Mouse (Mus musculus): ENCODE measurements around the gene Dock1. TPM values are rescaled to one million over a fixed set of nuclear protein-coding genes. Genes with fewer than 3 reads are reported as not detected.

Gene Dock1
- polyA plus RNA-seq, 1 experiment, result 59.7 TPM

- no peak overlapping the region for H3K27ac ChIP-seq (ENCODE audit: insufficient read depth, low read length)
- no peak overlapping the region for H3K4me3 ChIP-seq (ENCODE audit: insufficient read depth, low read length)
- H3K4me1 ChIP-seq (ENCODE audit: control insufficient read depth, insufficient read depth, low read length), result peaks cover 6% of the 10 kb centered on the region; the same call in 1 of the 2 replicates
- no peak for TF ChIP-seq CTCF (IDR thresholded peaks at IDR 0.05; ENCODE audit: borderline replicate concordance, insufficient read depth, low read length)
- TF ChIP-seq POLR2A (IDR thresholded peaks at IDR 0.05; ENCODE audit: low read depth, low read length), result no peak
Observed at GRCm38 (mm10) chr7:134693325-134693724, 22.9 kb downstream of the Dock1 start.

- no peaks in the 10 kb centered on the region for H3K4me1 ChIP-seq (ENCODE audit: control insufficient read depth, insufficient read depth, low read length)
- TF ChIP-seq POLR2A (IDR thresholded peaks at IDR 0.05; ENCODE audit: low read depth, low read length), result no peak
- TF ChIP-seq CTCF (IDR thresholded peaks at IDR 0.05; ENCODE audit: borderline replicate concordance, insufficient read depth, low read length), result no peak
- H3K4me3 ChIP-seq (ENCODE audit: insufficient read depth, low read length), result no peak overlapping the region
- no peak overlapping the region for H3K27ac ChIP-seq (ENCODE audit: insufficient read depth, low read length)
Observed at GRCm38 (mm10) chr7:134695431-134695830, 25.0 kb downstream of the Dock1 start.

GRCm38 (mm10) chr7:134696126-134696979 is 25.9 kb downstream of the Dock1 start:
- no peaks in the 10 kb centered on the region for H3K4me1 ChIP-seq (ENCODE audit: control insufficient read depth, insufficient read depth, low read length)
- no peak overlapping the region for H3K27ac ChIP-seq (ENCODE audit: insufficient read depth, low read length)
- no peak for TF ChIP-seq CTCF (IDR thresholded peaks at IDR 0.05; ENCODE audit: borderline replicate concordance, insufficient read depth, low read length)
- no peak overlapping the region for H3K4me3 ChIP-seq (ENCODE audit: insufficient read depth, low read length)

- Histone ChIP-seq H3K4me3 (ENCODE audit: insufficient read depth, low read length) (no peak overlapping the region), H3K27ac (ENCODE audit: insufficient read depth, low read length) (no peak overlapping the region), H3K4me1 (ENCODE audit: control insufficient read depth, insufficient read depth, low read length) (no peaks in the 10 kb centered on the region)
- no peak for TF ChIP-seq POLR2A (IDR thresholded peaks at IDR 0.05; ENCODE audit: low read depth, low read length)
- TF ChIP-seq CTCF (IDR thresholded peaks at IDR 0.05; ENCODE audit: borderline replicate concordance, insufficient read depth, low read length), result no peak
Observed at GRCm38 (mm10) chr7:134697479-134697878, 27.0 kb downstream of the Dock1 start.

GRCm38 (mm10) chr7:134698246-134698645 is 27.8 kb downstream of the Dock1 start:
- TF ChIP-seq CTCF (IDR thresholded peaks at IDR 0.05; ENCODE audit: borderline replicate concordance, insufficient read depth, low read length) (no peak), POLR2A (IDR thresholded peaks at IDR 0.05; ENCODE audit: low read depth, low read length) (no peak)
- Histone ChIP-seq H3K4me3 (ENCODE audit: insufficient read depth, low read length) (no peak overlapping the region), H3K27ac (ENCODE audit: insufficient read depth, low read length) (no peak overlapping the region), H3K4me1 (ENCODE audit: control insufficient read depth, insufficient read depth, low read length) (no peaks in the 10 kb centered on the region)

- no peak overlapping the region for H3K4me3 ChIP-seq (ENCODE audit: insufficient read depth, low read length)
- no peak overlapping the region for H3K27ac ChIP-seq (ENCODE audit: insufficient read depth, low read length)
- TF ChIP-seq POLR2A (IDR thresholded peaks at IDR 0.05; ENCODE audit: low read depth, low read length) (no peak), CTCF (IDR thresholded peaks at IDR 0.05; ENCODE audit: borderline replicate concordance, insufficient read depth, low read length) (no peak)
- H3K4me1 ChIP-seq (ENCODE audit: control insufficient read depth, insufficient read depth, low read length), result no peaks in the 10 kb centered on the region
Observed at GRCm38 (mm10) chr7:134700001-134700400, 29.5 kb downstream of the Dock1 start.

- Histone ChIP-seq H3K4me1 (ENCODE audit: control insufficient read depth, insufficient read depth, low read length) (no peaks in the 10 kb centered on the region), H3K4me3 (ENCODE audit: insufficient read depth, low read length) (no peak overlapping the region), H3K27ac (ENCODE audit: insufficient read depth, low read length) (no peak overlapping the region)
- TF ChIP-seq CTCF (IDR thresholded peaks at IDR 0.05; ENCODE audit: borderline replicate concordance, insufficient read depth, low read length) (no peak), POLR2A (IDR thresholded peaks at IDR 0.05; ENCODE audit: low read depth, low read length) (no peak)
Observed at GRCm38 (mm10) chr7:134702481-134702880, 32.0 kb downstream of the Dock1 start.

- Histone ChIP-seq H3K27ac (ENCODE audit: insufficient read depth, low read length) (no peak overlapping the region), H3K4me1 (ENCODE audit: control insufficient read depth, insufficient read depth, low read length) (no peaks in the 10 kb centered on the region), H3K4me3 (ENCODE audit: insufficient read depth, low read length) (no peak overlapping the region)
- TF ChIP-seq CTCF (IDR thresholded peaks at IDR 0.05; ENCODE audit: borderline replicate concordance, insufficient read depth, low read length), result no peak
Observed at GRCm38 (mm10) chr7:134703704-134704103, 33.2 kb downstream of the Dock1 start.

- TF ChIP-seq POLR2A (IDR thresholded peaks at IDR 0.05; ENCODE audit: low read depth, low read length) (no peak), CTCF (IDR thresholded peaks at IDR 0.05; ENCODE audit: borderline replicate concordance, insufficient read depth, low read length) (no peak)
- H3K27ac ChIP-seq (ENCODE audit: insufficient read depth, low read length), result no peak overlapping the region
- no peaks in the 10 kb centered on the region for H3K4me1 ChIP-seq (ENCODE audit: control insufficient read depth, insufficient read depth, low read length)
- H3K4me3 ChIP-seq (ENCODE audit: insufficient read depth, low read length), result no peak overlapping the region
Observed at GRCm38 (mm10) chr7:134709226-134709853, 38.9 kb downstream of the Dock1 start.

GRCm38 (mm10) chr7:134711576-134711975 is 41.1 kb downstream of the Dock1 start:
- Histone ChIP-seq H3K27ac (ENCODE audit: insufficient read depth, low read length) (no peak overlapping the region), H3K4me3 (ENCODE audit: insufficient read depth, low read length) (no peak overlapping the region), H3K4me1 (ENCODE audit: control insufficient read depth, insufficient read depth, low read length) (no peaks in the 10 kb centered on the region)
- no peak for TF ChIP-seq CTCF (IDR thresholded peaks at IDR 0.05; ENCODE audit: borderline replicate concordance, insufficient read depth, low read length)
- TF ChIP-seq POLR2A (IDR thresholded peaks at IDR 0.05; ENCODE audit: low read depth, low read length), result no peak

All from embryonic fibroblast, embryonic 13.5 days (primary cell).